Mouse (Mus musculus) lung, postnatal 0 days (tissue): ENCODE measurements around the gene Pum1.

ENCODE experiments used
- CTCF ChIP-seq: IDR thresholded peaks from 2 replicates; pipeline ENCODE4 v1.5.1; 2016; ENCODE audit warnings: antibody characterized with exemption, mild to moderate bottlenecking
- EP300 ChIP-seq: IDR thresholded peaks from 2 replicates; pipeline ENCODE4 v1.6.1; 2016; ENCODE audit warnings: antibody characterized with exemption, mild to moderate bottlenecking, control low read depth

DNA sequence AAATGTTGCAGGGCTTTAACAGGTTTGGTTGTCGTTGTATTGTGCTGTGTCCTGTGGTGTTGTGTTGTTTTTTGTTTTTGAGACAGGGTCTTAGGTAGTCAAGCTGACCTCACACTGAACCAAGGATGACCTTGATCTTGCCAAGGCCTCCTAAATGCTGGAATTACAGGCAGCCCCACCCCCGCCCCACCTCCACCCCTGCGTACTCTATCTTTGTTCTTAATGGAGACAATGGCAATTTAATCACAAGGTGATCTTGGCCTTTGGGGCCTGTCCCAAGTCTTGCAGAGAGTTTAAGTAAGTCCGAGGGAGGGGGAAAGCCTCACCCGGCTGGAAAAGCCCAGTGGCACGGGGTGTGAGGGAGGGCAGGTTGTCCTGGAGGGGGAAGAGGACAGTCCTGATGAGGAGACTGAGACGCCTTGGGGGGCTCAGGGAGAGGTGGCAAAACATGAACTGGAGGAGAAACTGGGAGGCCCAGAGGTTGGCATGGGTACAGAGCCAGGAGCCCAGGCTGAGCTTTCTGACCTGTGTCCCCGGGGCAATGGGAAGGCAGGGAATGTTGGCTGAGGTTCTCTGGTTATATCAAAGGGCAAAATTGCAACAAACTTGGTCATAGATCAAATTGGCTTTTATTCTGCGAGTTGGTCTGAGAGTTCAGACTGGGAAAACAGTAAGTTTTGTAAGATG, 22.9 kb upstream of the Pum1 start:
- TF ChIP-seq CTCF (no peak), EP300 (no peak)
